Mouse (Mus musculus): ENCODE results near the gene Cuedc2.

DNA sequence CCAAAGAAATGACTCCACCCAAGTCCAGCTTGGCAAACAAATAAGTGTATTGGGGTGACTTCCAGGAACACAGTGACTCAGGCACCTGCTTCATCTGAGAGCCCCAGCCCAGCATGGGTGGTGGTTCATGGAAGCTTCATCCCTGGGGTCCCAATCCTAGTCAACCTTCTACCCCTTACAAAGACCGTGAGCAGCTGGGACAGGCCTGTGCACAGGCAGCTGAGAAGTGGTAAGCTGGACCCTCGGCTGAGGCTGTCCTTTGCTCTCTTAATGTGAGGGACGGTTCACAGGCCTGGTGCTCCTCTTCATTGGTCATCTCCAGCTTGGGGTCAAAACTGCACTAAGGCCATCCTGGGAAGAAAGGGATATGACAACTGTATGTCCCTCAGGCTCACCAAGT lies 50.9 kb downstream of the Cuedc2 start:
- TF ChIP-seq CTCF (IDR thresholded peaks at IDR 0.05; ENCODE audit: low read depth, low read length) = no peak
- TF ChIP-seq POLR2A (IDR thresholded peaks at IDR 0.05; ENCODE audit: insufficient read depth, low read length) = no peak
- no peak for TF ChIP-seq EP300 (IDR thresholded peaks at IDR 0.05; ENCODE audit: insufficient read depth, low read depth, low read length)

Data from ES-Bruce4 (cell line).